In genomic region chr17:33524806-33525373, GRCm38 (mm10) we compare ENCODE assay signal across 8 mouse cellular contexts. TPM values are rescaled to one million over a fixed set of nuclear protein-coding genes. Genes with fewer than 3 reads are reported as not detected.
DNase-seq lines count a peak whose midpoint lies in the region; ATAC-seq lines count a peak whose summit lies in the region.

No protein-coding gene starts in this region.

- H3K4me3 ChIP-seq in midbrain, embryonic 11.5 days (ENCODE audit: low read depth, low read length): peak overlapping the region; percentile 64

- peak overlapping the region; percentile 79 for H3K9ac ChIP-seq in midbrain, embryonic 11.5 days (ENCODE audit: low read length)

- peaks cover 4% of the 10 kb centered on the region for H3K36me3 ChIP-seq in midbrain, embryonic 11.5 days (ENCODE audit: control insufficient read depth, insufficient read depth, low read length)

- peak overlapping the region; percentile 59 for H3K4me2 ChIP-seq in midbrain, embryonic 11.5 days

- H3K27ac ChIP-seq in midbrain, embryonic 11.5 days (ENCODE audit: low read depth, low read length): peak overlapping the region; percentile 47; the same call in 1 of the 2 replicates

- WGBS in midbrain, embryonic 11.5 days: 7% methylated on average over 2 of the region's 2 CpGs

- no peaks in the 10 kb centered on the region for H3K27me3 ChIP-seq in midbrain, embryonic 11.5 days (ENCODE audit: control insufficient read depth, insufficient read depth, low read length)

- peaks cover 10% of the 10 kb centered on the region for H3K4me1 ChIP-seq in midbrain, embryonic 11.5 days (ENCODE audit: control insufficient read depth, insufficient read depth, low read length)

- peak; percentile 63 for DNase-seq in A20 (ENCODE audit: low read depth, low spot score)
- peak; percentile 64 for DNase-seq in ZHBTc4 (ENCODE audit: low read depth, low spot score)
- DNase-seq in heart, adult 18-20 months: peak; percentile 40 to 49
- peak; percentile 39 for DNase-seq in kidney, postnatal 14 days
- DNase-seq in midbrain, embryonic 11.5 days (ENCODE audit: low spot score, missing footprints): peak; percentile 91
- DNase-seq in T-cell, adult 2 months (ENCODE audit: low spot score): no peak
- DNase-seq in cerebellum, adult 11-12 months: no peak

- peak; percentile 42 for ATAC-seq in midbrain, embryonic 11.5 days (ENCODE audit: low FRiP score)
- no peak; the same call in 1 of the 2 replicates for ATAC-seq in megakaryocyte-erythroid progenitor cell, adult 5-6 weeks (replicated peaks; ENCODE audit: low FRiP score, low TSS enrichment, poor library complexity, severe bottlenecking)

- no peaks in the 10 kb centered on the region for H3K9me3 ChIP-seq in midbrain, embryonic 11.5 days (ENCODE audit: control insufficient read depth, low read length)

RNA-seq across cellular contexts. Expression of gene Adamts10, which starts 0.9 kb away (rescaled TPM):
- 1 to 10 TPM; 7.8 to 9.4 TPM for total RNA-seq in heart, adult 18-20 months (2021)
- polyA plus RNA-seq in midbrain, embryonic 11.5 days (2014; fragmentation: Nextera tagmentation; extraction: Ambion mirVana): 22.7 and 25.9 TPM in 2 replicates
- total RNA-seq in megakaryocyte-erythroid progenitor cell, adult 5-6 weeks (2014; fragmentation: Nextera tagmentation): 13.2 and 22.8 TPM in 2 replicates
- 5.4 and 6.6 TPM in 2 replicates for total RNA-seq in megakaryocyte-erythroid progenitor cell, adult 5-6 weeks (2017)

RNA-seq across cellular contexts. Expression of gene Myo1f, which starts 30.6 kb away (rescaled TPM):
- total RNA-seq in heart, adult 18-20 months (2021): 1 to 10 TPM; 1.9 to 3.0 TPM
- 3.0 and 3.3 TPM in 2 replicates for polyA plus RNA-seq in midbrain, embryonic 11.5 days (2014; fragmentation: Nextera tagmentation; extraction: Ambion mirVana)
- 1.0 and 6.1 TPM in 2 replicates for total RNA-seq in megakaryocyte-erythroid progenitor cell, adult 5-6 weeks (2014; fragmentation: Nextera tagmentation)
- total RNA-seq in megakaryocyte-erythroid progenitor cell, adult 5-6 weeks (2017): 5.6 and 20.0 TPM in 2 replicates

Comparison
In these comparisons a context has a peak if more than half of its experiments do, and no peak if none do; other contexts are left out.
1. DNase-seq: peak in A20 (single experiment), ZHBTc4 (single experiment), heart, adult 18-20 months (2 of 2), kidney, postnatal 14 days (single experiment) and midbrain, embryonic 11.5 days (single experiment); none in T-cell, adult 2 months (single experiment) and cerebellum, adult 11-12 months (single experiment).